Mouse (Mus musculus): ENCODE measurements around the gene Adamtsl4. TPM values are rescaled to one million over a fixed set of nuclear protein-coding genes. Genes with fewer than 3 reads are reported as not detected.

The Adamtsl4 gene
- polyA plus RNA-seq, 1 experiment from 2014 or later = 1.0 TPM

- ATAC-seq = no peak
- Histone ChIP-seq H3K4me1 (ENCODE audit: control insufficient read depth, insufficient read depth, low read length) (peaks cover 5% of the 10 kb centered on the region), H3K4me3 (ENCODE audit: low read depth, low read length) (no peak overlapping the region), H3K27ac (ENCODE audit: low read length) (no peak overlapping the region), H3K36me3 (ENCODE audit: control insufficient read depth, insufficient read depth, low read length) (no peaks in the 10 kb centered on the region), H3K27me3 (ENCODE audit: control insufficient read depth, insufficient read depth, low read depth, low read length) (no peaks in the 10 kb centered on the region), H3K9ac (ENCODE audit: low read depth, low read length) (no peak overlapping the region), H3K9me3 (replicated peaks; ENCODE audit: control insufficient read depth, low read length, poor library complexity, severe bottlenecking) (no peaks in the 10 kb centered on the region), H3K4me2 (ENCODE audit: low read length) (no peak overlapping the region)
- WGBS = 89% methylated on average over 4 of the region's 4 CpGs
Measured at GRCm38 (mm10) chr3:95704612-95705011, 16.9 kb upstream of the Adamtsl4 start.

- Histone ChIP-seq H3K4me2 (ENCODE audit: low read length) (no peak overlapping the region), H3K27me3 (ENCODE audit: control insufficient read depth, insufficient read depth, low read depth, low read length) (no peaks in the 10 kb centered on the region), H3K9ac (ENCODE audit: low read depth, low read length) (no peak overlapping the region), H3K4me1 (ENCODE audit: control insufficient read depth, insufficient read depth, low read length) (peaks cover 5% of the 10 kb centered on the region), H3K27ac (ENCODE audit: low read length) (no peak overlapping the region), H3K36me3 (ENCODE audit: control insufficient read depth, insufficient read depth, low read length) (no peaks in the 10 kb centered on the region), H3K4me3 (ENCODE audit: low read depth, low read length) (no peak overlapping the region), H3K9me3 (replicated peaks; ENCODE audit: control insufficient read depth, low read length, poor library complexity, severe bottlenecking) (no peaks in the 10 kb centered on the region)
- WGBS = 96% methylated on average over 3 of the region's 3 CpGs
- ATAC-seq = no peak
Measured at GRCm38 (mm10) chr3:95703276-95703675, 15.6 kb upstream of the Adamtsl4 start.

- 5% methylated on average over 24 of the region's 24 CpGs for WGBS
- no peaks in the 10 kb centered on the region for H3K27me3 ChIP-seq (ENCODE audit: control insufficient read depth, insufficient read depth, low read depth, low read length)
- H3K9me3 ChIP-seq (replicated peaks; ENCODE audit: control insufficient read depth, low read length, poor library complexity, severe bottlenecking) = no peaks in the 10 kb centered on the region
- peaks cover 5% of the 10 kb centered on the region for H3K4me1 ChIP-seq (ENCODE audit: control insufficient read depth, insufficient read depth, low read length)
- H3K4me2 ChIP-seq (ENCODE audit: low read length) = peak overlapping the region; percentile 41
- H3K4me3 ChIP-seq (ENCODE audit: low read depth, low read length) = peak overlapping the region; percentile 8
- 0 out of 2 replicates have a peak overlapping the region, but pooled peaks have one; percentile 16 for H3K9ac ChIP-seq (ENCODE audit: low read depth, low read length)
- no peaks in the 10 kb centered on the region for H3K36me3 ChIP-seq (ENCODE audit: control insufficient read depth, insufficient read depth, low read length)
- H3K27ac ChIP-seq (ENCODE audit: low read length) = no peak overlapping the region
- ATAC-seq = peak; percentile 51; the same call in 1 of the 2 replicates
Measured at GRCm38 (mm10) chr3:95701877-95702540, 14.3 kb upstream of the Adamtsl4 start.

DNA sequence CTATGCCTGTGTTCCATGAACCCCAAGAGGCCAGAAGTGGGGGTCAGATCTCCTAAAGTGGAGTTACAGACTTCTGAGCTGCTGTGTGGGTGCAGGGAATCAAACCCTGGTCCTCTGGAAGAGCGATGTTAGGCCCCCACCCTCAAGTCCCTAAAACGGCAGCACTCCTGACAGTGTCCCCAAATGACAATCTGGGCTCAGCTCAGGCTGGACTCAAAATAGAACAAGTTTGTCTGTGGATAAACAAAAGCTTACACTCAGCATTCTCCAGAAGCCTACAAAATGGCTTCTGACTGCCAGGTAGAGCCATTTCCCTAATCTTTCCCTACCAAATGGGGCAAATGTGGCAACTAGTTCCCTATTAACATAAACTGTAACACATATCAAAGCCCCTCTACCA is 13.4 kb upstream of the Adamtsl4 start:
- H3K9ac ChIP-seq (ENCODE audit: low read depth, low read length) = no peak overlapping the region
- H3K27ac ChIP-seq (ENCODE audit: low read length) = no peak overlapping the region
- H3K9me3 ChIP-seq (replicated peaks; ENCODE audit: control insufficient read depth, low read length, poor library complexity, severe bottlenecking) = no peaks in the 10 kb centered on the region
- peaks cover 5% of the 10 kb centered on the region for H3K4me1 ChIP-seq (ENCODE audit: control insufficient read depth, insufficient read depth, low read length)
- H3K36me3 ChIP-seq (ENCODE audit: control insufficient read depth, insufficient read depth, low read length) = no peaks in the 10 kb centered on the region
- H3K27me3 ChIP-seq (ENCODE audit: control insufficient read depth, insufficient read depth, low read depth, low read length) = no peaks in the 10 kb centered on the region
- H3K4me2 ChIP-seq (ENCODE audit: low read length) = no peak overlapping the region
- no peak overlapping the region for H3K4me3 ChIP-seq (ENCODE audit: low read depth, low read length)
- no peak for ATAC-seq
- 80% methylated on average over 2 of the region's 2 CpGs for WGBS

DNA sequence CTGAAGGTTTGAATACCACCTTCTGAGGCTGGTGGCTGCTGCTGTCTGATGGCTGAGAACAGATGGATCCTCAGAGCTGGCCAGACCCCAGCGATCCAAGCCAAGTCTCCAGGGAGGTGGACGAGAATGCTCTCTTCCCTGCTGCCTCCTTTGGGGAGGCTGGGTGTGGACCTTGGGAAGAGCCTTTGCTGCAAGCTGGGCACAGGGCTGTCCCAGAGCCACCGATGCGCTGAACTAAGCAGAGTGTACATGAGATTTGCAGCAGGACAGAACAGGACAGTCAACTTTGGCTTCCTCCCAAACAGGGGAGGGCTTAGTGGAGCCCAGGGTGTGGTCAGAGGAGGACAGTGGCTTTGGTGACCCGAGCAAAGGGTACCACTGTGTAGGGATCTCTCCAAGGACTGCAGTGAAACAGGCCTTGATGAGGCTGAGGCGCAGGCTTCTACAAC is 12.5 kb upstream of the Adamtsl4 start:
- peaks cover 5% of the 10 kb centered on the region for H3K4me1 ChIP-seq (ENCODE audit: control insufficient read depth, insufficient read depth, low read length)
- H3K27ac ChIP-seq (ENCODE audit: low read length) = no peak overlapping the region
- no peaks in the 10 kb centered on the region for H3K9me3 ChIP-seq (replicated peaks; ENCODE audit: control insufficient read depth, low read length, poor library complexity, severe bottlenecking)
- no peak overlapping the region for H3K4me2 ChIP-seq (ENCODE audit: low read length)
- 0 out of 2 replicates have a peak, but pooled peaks have one; percentile 42 for ATAC-seq
- no peak overlapping the region for H3K4me3 ChIP-seq (ENCODE audit: low read depth, low read length)
- 62% methylated on average over 6 of the region's 6 CpGs for WGBS
- H3K36me3 ChIP-seq (ENCODE audit: control insufficient read depth, insufficient read depth, low read length) = no peaks in the 10 kb centered on the region
- no peak overlapping the region for H3K9ac ChIP-seq (ENCODE audit: low read depth, low read length)
- H3K27me3 ChIP-seq (ENCODE audit: control insufficient read depth, insufficient read depth, low read depth, low read length) = no peaks in the 10 kb centered on the region

- Histone ChIP-seq H3K27ac (ENCODE audit: low read length) (no peak overlapping the region), H3K9me3 (replicated peaks; ENCODE audit: control insufficient read depth, low read length, poor library complexity, severe bottlenecking) (no peaks in the 10 kb centered on the region), H3K36me3 (ENCODE audit: control insufficient read depth, insufficient read depth, low read length) (no peaks in the 10 kb centered on the region), H3K27me3 (ENCODE audit: control insufficient read depth, insufficient read depth, low read depth, low read length) (no peaks in the 10 kb centered on the region), H3K4me2 (ENCODE audit: low read length) (no peak overlapping the region), H3K4me3 (ENCODE audit: low read depth, low read length) (no peak overlapping the region), H3K4me1 (ENCODE audit: control insufficient read depth, insufficient read depth, low read length) (peaks cover 5% of the 10 kb centered on the region), H3K9ac (ENCODE audit: low read depth, low read length) (no peak overlapping the region)
- WGBS = 95% methylated on average over 4 of the region's 4 CpGs
- no peak for ATAC-seq
Measured at GRCm38 (mm10) chr3:95698286-95698685, 10.6 kb upstream of the Adamtsl4 start.

DNA sequence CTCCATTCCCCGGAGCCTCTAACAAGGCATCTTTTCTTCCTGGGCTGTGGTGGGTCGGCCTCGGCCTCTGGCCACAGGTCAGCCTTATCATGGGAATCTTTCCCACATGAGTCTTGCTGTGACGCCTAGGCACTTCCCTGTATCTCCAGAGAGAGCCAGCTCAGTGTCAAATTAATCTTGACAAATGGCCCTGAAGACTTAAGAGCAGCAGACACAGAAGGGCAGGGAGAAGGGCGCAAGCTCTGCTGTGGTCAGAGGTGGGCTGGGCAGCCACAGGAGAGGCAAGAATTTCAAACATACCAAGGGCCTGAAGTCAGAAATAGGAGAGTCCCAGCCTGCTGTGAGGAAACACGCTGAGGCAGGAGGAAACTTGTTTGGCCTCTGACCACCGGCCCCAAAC is 8.6 kb upstream of the Adamtsl4 start:
- Histone ChIP-seq H3K4me2 (ENCODE audit: low read length) (no peak overlapping the region), H3K9me3 (replicated peaks; ENCODE audit: control insufficient read depth, low read length, poor library complexity, severe bottlenecking) (no peaks in the 10 kb centered on the region), H3K4me3 (ENCODE audit: low read depth, low read length) (no peak overlapping the region), H3K27ac (ENCODE audit: low read length) (no peak overlapping the region), H3K36me3 (ENCODE audit: control insufficient read depth, insufficient read depth, low read length) (no peaks in the 10 kb centered on the region), H3K4me1 (ENCODE audit: control insufficient read depth, insufficient read depth, low read length) (no peaks in the 10 kb centered on the region), H3K9ac (ENCODE audit: low read depth, low read length) (no peak overlapping the region), H3K27me3 (ENCODE audit: control insufficient read depth, insufficient read depth, low read depth, low read length) (no peaks in the 10 kb centered on the region)
- ATAC-seq = no peak
- WGBS = 38% methylated on average over 7 of the region's 7 CpGs

DNA sequence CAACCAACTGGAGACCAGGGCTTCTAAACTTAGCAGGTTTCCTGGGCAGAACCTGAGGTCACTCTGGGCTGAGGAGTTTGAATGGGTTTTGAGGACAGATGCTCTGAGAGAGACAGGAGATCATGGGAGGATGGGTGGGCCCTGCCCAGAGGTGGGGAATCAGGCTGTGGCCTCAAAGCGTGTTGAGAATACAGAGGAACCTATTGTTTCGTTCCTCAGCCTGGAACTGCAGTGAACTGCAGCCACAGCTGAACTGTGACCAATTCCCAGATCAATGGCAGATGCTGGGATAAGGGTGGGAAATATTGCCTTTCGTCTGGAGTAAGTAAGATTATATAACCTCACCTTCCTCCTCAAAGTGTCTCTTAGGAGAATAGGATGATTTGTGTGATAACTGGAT is 8.1 kb upstream of the Adamtsl4 start:
- WGBS = 49% methylated on average over 3 of the region's 3 CpGs
- ATAC-seq = no peak
- H3K9me3 ChIP-seq (replicated peaks; ENCODE audit: control insufficient read depth, low read length, poor library complexity, severe bottlenecking) = no peaks in the 10 kb centered on the region
- H3K4me1 ChIP-seq (ENCODE audit: control insufficient read depth, insufficient read depth, low read length) = no peaks in the 10 kb centered on the region
- no peak overlapping the region for H3K4me2 ChIP-seq (ENCODE audit: low read length)
- no peaks in the 10 kb centered on the region for H3K27me3 ChIP-seq (ENCODE audit: control insufficient read depth, insufficient read depth, low read depth, low read length)
- H3K4me3 ChIP-seq (ENCODE audit: low read depth, low read length) = no peak overlapping the region
- no peak overlapping the region for H3K9ac ChIP-seq (ENCODE audit: low read depth, low read length)
- H3K27ac ChIP-seq (ENCODE audit: low read length) = no peak overlapping the region
- H3K36me3 ChIP-seq (ENCODE audit: control insufficient read depth, insufficient read depth, low read length) = no peaks in the 10 kb centered on the region

DNA sequence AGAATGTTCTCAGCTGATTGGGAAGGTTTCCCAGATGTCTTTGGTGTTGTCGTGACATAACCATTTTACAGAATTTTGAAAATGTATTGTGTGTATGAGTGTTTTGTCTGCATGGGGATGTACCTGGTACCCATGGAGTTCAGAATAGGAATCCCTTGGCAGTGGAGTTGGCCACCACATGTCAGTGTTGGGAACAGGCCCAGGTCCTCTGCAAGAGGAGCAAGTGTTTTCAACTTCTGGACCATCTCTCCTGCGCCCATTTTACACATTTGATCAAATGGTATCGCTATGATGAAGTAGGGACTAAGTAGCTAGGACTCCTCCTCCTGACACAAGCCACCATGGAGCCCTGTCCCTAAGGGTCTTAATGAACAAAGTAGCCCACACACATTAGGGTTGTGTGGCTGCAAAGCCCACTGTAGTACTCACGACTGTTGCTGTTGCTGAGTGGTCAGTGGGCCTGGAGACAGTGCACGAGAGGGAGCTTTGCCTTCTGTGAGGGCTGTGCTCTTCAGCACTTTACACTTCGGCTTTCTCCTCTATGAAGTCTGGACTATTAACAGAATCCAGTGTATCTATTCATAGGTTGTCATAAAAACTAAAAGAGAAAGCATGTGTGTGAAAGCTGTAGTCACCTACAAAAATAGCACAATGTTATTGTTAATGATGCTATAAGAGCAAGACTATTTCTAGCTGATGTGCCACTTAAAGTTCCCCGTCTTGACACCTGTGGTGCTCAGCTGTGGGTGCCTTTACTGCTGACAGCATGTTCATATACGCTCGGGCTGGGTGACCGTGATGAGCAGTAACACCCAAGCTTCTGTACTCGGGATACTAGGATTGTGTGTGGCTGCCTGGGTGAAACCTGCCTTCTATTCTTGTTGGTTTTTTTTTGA is 7.3 kb upstream of the Adamtsl4 start:
- Histone ChIP-seq H3K9me3 (replicated peaks; ENCODE audit: control insufficient read depth, low read length, poor library complexity, severe bottlenecking) (no peaks in the 10 kb centered on the region), H3K4me3 (ENCODE audit: low read depth, low read length) (no peak overlapping the region), H3K4me2 (ENCODE audit: low read length) (no peak overlapping the region), H3K4me1 (ENCODE audit: control insufficient read depth, insufficient read depth, low read length) (no peaks in the 10 kb centered on the region), H3K36me3 (ENCODE audit: control insufficient read depth, insufficient read depth, low read length) (no peaks in the 10 kb centered on the region), H3K9ac (ENCODE audit: low read depth, low read length) (no peak overlapping the region), H3K27ac (ENCODE audit: low read length) (no peak overlapping the region), H3K27me3 (ENCODE audit: control insufficient read depth, insufficient read depth, low read depth, low read length) (no peaks in the 10 kb centered on the region)
- no peak for ATAC-seq
- 91% methylated on average over 11 of the region's 11 CpGs for WGBS

Data from midbrain, embryonic 16.5 days (tissue).